Mouse (Mus musculus) inflammation-experienced regulatory T-cells, adult 16 weeks (primary cell): ENCODE results near the gene Hnrnpr. TPM values are rescaled to one million over a fixed set of nuclear protein-coding genes. Genes with fewer than 3 reads are reported as not detected.

Experiments used
- polyA plus RNA-seq: library from polyadenylated mRNA; unstranded; fragments of 100-300 nt; shearing (Covaris generic); gene quantifications from one replicate; pipeline ENCODE4 v1.2.1, GENCODE M21; 2017

Gene Hnrnpr
- polyA plus RNA-seq: 141 TPM

GRCm38 (mm10) chr4:136310229-136311041, at the start of gene Hnrnpr:
Gene Hnrnpr, plus strand, starts transcription at chr4:136310942.

GRCm38 (mm10) chr4:136284455-136284854, 26.3 kb upstream of the Hnrnpr start, which contains the start of gene Zfp46:
Gene Zfp46, plus strand, starts transcription at chr4:136284683.

Other genes with a start within 250 kb of the Hnrnpr start
- 265 TPM for gene Id3, start 167.4 kb upstream of the Hnrnpr start, polyA plus RNA-seq
- 17.4 TPM for gene E2f2, start 138.5 kb upstream of the Hnrnpr start, polyA plus RNA-seq
- gene Asap3, start 104.6 kb upstream of the Hnrnpr start, polyA plus RNA-seq: 0.32 TPM
- gene Tcea3, start 63.2 kb upstream of the Hnrnpr start, polyA plus RNA-seq: 0.85 TPM
- 20.4 TPM for gene Zfp46, start 26.3 kb upstream of the Hnrnpr start, polyA plus RNA-seq
- gene Htr1d, start 112.6 kb downstream of the Hnrnpr start, polyA plus RNA-seq: not detected
- not detected for gene 6030445D17Rik, start 151.3 kb downstream of the Hnrnpr start, polyA plus RNA-seq
- 6.0 TPM for gene Luzp1, start 158.8 kb downstream of the Hnrnpr start, polyA plus RNA-seq